Mouse (Mus musculus): ENCODE measurements around the gene Col5a2. TPM values are rescaled to one million over a fixed set of nuclear protein-coding genes. Genes with fewer than 3 reads are reported as not detected.
A peak's percentile ranks its signal among the peaks of the same experiment; 100 is the strongest.
"Not testable (repeated sequence)": the region's sequence is repeated elsewhere in the genome, so short reads cannot be mapped to it uniquely, and the experiment has no call there.

Gene Col5a2
- total RNA-seq (2021): 100 to 1,000 TPM; 123 to 128 TPM

DNA sequence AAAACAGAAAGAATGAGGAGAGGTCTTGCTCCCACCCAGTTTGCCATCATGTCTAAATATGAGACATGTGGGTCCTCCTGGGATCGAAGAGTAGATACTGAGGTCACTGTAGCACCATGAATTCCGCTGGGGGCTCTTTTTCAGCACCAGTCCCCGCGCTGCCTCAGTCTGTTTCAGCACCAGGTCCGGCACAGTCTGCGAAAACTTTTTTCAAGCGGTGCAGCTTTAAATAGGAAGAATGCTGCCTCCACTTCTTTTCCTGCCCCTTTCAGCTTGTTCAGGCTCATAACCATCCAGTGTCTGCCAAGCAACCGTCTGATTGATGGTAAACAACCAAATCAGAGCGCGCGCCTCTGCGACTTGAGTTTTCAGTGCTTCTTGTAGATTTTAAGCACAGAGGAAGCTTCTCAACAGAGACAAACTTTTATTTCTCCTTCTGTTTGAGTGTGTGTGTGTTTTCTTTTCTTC lies at the start of gene Col5a2:
Gene Col5a2 (minus strand): TSS at position 418 of the 468 bp plus-strand sequence.
- DNase-seq: peak; percentile 70

DNA sequence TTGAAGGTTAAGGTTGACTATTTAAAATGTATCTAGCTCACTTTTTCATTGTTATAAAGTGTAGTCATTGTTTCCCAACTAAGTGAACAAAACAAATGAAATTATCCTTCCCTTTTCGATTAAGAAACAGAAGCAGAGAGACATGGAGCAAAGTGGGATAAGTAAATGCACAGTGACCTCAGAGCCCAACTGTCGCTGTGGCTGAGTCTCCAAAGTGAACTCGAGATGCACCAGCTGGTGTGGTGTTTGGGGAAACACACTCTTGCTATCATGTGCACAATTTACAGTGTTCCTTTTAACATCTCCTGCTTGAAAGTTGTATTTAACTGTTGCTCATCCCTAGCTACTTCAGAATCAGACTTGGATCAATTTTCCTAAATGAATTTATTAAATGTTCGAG lies 47.4 kb upstream of the Col5a2 start:
- DNase-seq: no peak

DNA sequence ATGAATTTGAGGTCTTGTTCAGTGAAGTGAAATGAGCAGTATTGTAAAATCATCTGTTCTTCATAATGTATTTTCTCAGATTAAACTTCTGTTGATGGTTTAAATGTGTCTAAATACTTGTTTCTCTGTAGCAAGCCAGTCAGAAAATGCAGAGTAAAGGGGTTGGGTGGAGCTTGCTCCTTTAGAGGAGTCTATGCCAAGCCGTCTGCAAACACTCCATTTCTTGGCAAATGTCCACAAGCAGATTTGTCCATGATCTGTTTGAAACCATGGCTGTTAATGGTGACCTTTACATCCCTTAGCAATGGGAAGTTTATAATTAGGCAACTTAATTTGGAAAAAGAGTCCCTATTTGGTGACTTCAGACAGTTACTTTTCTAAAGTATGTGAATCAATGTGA lies 38.8 kb upstream of the Col5a2 start:
- DNase-seq: peak; percentile 26

DNA sequence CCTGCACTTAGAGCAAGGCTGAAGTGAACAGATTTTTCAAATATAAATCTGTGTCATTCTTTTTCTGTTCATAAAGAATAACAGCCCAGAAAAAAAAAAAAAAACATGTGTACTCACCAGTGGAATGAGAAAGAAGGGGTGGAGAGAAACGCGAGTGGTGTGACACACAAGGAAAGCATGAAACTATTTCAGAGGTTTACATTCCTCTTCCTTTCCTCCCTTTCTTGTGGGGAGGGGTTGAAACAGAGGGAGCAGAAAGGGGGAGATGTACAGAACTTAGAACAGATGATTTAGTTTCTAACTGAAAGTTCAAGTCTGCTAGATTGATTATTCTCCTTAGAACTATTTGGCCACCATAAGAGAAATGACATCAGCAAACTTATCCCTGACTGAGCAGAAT lies 38.1 kb upstream of the Col5a2 start:
- DNase-seq: no peak

DNA sequence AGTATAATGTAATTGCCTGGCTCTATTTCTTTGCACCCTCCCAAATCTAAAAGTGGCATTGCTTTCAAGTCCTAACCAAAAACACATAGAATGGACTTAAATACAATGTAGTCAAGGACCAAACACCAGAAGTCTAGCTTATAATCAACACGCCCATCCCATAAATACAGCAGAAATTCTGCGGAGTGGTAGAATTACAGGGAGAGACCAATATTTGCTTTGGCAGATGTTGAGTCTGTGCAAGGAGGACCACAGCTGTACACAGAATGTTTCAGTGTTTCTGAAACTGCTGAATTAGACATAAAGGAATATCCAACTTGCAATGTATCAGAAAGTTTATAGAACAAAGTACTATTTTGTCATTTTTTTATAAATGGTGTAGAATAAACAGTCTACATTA lies 28.4 kb upstream of the Col5a2 start:
- DNase-seq: no peak

DNA sequence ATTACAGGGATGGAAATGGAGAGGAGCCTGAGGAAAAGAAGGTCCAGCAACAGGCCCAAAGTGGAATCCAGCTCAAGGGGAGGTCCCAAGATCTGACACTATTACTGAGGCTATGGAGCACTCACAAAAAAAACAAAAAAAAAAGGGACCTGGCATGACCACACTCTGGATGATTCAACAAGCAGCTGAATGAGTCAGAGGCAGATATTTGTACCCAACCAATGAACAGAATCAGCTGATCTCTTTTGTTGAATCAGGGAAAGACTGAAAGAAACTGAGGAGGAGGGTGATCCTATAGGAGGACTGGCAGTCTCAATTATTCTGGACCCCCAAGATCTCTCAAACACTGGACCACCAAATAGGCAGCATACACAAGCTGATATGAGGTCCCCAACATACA lies 24.4 kb upstream of the Col5a2 start:
- DNase-seq: not testable (repeated sequence)

DNA sequence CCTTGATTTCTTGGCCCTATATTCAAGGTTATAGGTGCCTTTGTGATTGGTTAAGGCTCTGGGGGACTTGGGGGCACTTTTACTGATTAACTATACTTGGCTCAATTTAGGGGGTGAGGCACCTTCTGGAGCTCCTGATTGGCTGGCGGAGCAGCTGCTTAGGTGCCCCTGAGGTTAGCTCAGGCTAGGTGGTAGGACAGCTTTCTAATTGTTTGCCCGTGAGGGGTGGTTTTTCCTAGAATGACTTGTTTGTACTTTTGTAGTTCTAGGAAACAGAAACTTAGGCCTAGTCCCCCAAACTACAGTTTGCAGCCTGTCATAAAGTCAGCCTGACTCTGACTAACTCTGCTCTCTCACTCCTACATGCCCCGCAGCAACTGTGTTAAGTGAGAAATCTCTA lies 20.5 kb upstream of the Col5a2 start:
- no peak for DNase-seq

DNA sequence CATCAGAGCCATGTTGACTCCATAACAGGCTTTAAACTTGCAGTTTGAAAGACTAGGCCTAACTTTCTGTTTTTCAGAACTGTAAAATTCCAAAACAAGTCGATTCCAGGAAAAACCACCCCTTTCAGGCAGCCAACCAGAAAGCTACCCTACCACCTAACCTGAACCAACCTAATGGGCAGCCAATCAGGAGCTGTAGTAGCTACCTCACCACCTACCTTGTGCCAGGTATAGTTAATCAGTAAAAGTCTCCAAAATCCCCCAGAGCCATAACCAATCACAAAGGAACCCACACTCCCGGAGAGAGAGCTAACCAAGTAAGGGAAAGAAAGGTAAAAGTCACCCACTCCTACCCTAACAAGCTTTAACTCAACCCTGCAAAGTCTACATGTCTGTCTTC lies 18.4 kb upstream of the Col5a2 start:
- no peak for DNase-seq

DNA sequence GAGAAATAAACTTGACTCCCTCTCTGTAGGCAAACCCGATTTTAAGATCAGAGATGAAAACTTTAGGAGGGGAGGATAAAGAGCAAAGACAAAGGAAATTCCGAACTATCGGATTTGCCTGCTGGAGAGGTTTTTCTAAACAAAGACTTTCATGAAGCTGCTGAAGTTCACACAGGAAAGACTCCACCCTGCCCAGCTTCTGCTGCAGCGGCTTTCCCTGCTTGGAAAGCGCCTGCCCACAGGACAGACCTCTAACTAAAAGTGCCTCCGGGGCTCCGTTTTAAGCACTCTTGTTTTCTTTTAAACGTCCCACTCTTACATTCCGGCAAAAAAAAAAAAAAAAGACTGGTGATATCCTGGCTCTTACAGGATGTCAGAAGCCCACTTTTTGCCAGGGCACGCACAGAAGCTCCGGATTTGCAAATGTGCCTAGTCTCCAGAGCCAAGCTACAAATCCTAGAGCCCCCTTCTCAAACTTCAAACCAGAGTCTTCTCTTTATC lies 791 bp downstream of the Col5a2 start:
- DNase-seq: peak; percentile 51

DNA sequence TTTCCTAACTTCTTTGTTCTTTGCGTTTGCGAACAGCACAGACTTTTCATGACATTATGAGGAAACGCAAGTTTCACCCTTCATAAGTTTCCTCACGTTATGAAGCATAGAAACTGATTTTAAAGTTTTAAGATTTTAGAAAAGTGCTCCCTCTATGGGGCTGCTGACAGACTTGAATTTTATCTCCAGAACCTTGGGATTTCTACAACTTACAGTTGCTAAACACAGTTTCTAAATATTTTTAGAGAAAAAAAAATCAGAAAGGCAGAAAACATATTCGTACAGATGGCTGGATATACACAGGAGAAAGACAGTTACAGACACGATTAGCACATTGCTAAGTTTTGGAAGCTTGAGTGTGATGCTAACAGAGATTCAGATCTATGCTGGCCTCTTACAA lies 1.6 kb downstream of the Col5a2 start:
- no peak for DNase-seq

DNA sequence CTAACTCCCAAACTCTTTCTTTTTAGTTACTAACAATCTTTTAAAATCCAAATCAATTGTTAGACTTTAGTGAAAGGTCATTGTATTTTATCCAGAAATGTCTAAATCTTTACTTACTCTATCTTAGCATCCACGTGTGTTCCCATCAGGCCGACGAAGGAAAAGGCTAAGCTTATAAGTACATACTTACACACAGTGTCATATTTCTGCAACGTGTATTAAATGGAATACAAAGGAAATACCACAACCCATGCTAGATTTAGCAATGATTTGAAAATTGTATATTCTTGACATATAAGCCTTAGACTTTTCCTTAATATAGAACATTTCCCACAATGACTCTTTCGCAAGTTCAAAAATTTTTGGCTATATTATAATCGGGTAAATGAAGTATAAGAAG lies 2.6 kb downstream of the Col5a2 start:
- no peak for DNase-seq

DNA sequence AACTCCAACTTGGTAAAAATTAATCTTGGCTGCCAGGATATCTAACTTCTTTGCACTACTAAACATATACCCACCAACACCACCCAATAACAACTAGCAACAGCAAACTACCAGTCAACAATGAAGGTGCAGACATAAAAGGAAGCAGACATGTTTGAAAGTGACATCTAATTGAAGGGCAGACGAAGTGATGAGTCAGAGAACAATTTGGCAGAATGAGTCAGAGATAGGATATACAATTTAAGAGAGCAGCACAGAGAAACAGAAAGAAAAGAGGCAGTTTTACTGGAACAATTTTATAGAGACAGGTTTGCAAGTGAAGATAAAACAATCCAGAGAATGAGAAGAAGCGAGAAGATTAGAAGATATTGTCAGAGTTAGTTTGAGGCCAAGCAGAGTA lies 8.1 kb downstream of the Col5a2 start:
- DNase-seq: no peak

DNA sequence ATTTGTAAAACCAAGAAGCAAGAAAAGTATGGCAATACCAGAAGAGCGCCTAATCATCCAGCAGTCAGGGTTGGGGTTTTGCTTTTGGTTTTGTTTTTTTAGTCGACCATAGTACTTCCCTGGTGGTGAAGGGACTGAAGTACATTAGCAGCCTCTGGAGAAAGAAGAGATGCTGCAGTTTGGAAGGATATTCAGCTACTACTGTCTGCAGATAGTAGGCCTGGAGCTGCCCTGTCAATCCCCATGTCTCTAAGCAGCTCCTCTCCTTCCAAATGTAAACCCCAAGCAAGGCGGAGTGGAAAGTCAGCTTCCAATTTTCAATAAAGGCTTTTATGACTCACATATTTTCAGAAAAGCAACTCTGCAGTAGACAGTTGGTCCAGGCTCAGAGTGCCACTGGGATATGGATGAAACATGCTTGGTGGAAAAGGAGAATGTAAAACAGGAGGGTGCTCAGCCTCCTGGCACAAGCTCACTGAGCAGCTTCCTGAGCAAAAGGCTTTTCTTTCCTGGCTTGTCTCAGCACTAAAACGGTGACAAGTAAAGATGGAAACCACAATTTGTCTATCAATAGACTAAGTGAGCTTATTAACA lies 10.9 kb downstream of the Col5a2 start:
- DNase-seq: no peak

DNA sequence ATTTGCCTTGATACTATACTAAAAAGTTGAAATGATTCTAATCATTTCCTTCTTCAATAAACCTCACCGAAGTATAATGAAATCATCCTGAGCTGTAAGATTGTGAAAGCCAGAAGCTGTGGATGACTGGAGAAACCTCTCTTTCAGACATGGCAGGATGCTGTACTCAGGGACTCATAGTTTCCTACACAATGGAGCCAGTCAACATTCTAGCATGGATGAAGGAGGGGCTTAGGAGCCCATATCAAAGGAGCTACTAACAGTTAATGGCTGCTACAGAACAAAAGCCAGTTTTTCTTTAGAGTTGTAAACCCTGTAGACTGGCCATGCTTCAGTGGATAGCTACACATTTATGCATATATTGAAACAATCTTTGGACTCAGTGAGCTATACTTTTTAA lies 12.6 kb downstream of the Col5a2 start:
- DNase-seq: no peak

DNA sequence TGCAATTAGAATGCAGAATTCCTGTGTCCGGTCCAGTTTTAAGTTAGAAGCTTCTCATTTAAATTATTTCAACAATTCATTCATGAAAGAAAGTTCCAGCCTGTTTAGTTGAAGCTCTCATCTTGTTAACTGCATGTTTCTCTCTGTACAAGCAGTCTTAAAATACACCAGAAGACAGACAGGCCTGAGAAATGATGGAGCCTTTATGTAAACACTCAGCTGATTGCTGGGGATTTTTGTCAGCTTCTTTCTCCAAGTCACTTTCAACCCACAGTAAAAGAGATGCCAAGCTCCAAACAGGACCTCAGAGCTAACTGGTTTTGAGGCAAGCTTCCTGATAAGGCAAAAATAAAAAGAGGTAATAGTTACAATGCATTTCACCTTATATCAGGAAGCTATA lies 14.8 kb downstream of the Col5a2 start:
- no peak for DNase-seq

DNA sequence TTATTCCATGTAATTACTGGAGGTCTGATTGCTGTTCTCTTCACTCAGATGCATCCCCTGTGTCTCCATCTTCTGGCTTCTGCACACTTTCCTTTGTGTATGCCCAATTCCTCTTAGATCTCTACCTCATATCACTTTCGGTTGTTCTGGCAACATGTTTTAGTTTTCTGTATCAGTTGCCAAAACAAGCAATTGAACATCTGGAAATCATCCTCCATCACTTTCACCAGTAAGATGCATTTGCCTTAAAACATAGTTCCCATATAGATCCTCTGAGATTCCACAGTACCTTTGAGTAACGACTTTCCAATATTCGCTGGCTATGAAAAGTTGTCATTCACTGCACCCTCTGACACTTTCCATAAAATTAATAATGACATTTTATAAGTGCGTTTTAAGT lies 20.1 kb downstream of the Col5a2 start:
- no peak for DNase-seq

DNA sequence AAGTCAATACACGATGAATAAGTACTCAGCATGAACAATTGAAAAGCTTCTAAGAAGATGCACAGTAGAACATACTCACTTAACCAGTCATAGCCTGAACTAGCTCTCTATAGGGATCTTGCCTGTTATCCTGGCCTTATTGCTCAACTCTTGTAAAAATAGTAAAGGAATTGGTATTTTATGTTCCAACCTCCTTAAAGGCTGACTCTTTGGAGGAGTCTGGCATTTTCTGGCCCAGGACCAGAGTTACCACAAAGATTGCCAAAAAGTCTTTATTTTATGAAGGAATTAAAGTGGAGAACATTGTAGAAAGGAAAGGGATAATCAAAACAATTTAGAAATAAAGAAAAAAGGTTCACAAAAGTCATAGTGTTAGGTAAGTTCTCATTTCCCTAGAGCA lies 21.2 kb downstream of the Col5a2 start:
- no peak for DNase-seq

DNA sequence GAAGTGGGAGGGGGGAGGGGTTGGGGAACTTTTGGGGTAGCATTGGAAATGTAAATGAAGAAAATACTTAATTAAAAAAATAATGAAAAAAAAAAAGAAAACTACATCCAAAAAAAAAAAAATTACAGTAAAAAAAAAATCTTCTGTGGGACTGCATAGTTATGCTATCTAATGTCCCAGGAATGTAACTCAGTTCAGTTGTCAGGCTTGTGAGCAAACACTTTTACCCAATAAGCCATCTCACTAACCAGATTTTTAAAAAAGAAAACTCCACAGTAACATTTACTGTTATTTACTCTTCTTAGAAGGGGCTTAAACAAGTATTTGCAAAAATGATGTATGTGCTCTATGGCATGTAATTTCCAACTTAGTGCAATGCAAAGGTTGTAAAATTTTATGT lies 24.0 kb downstream of the Col5a2 start:
- DNase-seq: no peak

DNA sequence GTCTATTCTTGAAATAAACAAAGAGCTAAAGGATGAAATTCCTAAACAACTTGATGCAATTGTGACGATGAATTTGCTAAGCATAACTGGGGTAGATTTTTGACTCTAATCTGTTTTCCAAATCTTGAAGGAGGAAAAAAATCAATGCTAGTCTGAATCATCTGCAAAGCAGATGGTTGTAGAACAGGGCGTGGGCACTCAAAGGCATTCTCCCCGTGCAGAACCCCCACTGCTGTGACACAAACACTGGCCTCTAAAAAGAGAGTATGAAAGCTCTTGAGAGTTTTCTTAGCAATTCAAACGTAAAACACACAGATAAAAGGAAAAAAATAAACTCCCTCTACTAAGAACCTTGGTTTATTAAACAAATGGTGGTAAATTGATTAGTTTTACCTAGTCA lies 30.3 kb downstream of the Col5a2 start:
- no peak for DNase-seq

DNA sequence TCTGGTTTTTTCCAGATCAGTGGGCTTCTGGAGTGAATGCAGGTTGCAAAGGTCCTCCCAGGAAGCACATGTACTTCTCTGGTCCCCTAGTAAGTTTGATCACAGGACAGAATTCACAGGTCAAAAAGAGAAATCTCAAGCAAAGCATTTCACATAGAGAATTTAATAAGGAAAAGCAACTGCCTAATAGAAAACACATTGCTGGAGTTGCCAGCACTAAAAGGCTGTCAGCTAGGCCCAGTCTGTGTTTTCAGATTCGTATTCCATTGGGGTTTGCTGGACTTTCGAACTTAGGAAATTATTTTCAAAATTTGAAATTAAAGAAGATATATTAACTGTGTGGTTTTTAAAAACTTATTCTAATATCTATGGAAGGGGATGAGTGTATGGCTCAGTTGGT lies 42.3 kb downstream of the Col5a2 start:
- DNase-seq: no peak

DNA sequence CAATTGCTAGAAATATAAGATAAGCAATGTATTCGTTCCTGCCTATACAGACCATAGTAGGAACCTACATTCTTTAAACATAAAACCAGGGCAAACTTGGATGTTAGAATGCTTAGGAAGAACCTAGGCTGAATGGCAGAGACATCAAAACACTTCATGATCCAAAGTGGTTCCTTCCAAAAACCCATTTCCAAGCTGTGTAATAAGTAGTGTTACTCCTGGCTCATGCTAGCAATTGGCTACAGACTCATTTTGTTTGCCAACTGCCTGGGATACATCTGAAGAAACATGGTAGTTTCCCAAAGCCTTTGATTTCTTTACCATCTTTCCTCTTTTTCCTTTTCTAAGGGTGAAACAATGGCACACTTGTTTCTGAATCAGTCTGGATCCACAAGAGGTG lies 47.3 kb downstream of the Col5a2 start:
- DNase-seq: no peak

DNA sequence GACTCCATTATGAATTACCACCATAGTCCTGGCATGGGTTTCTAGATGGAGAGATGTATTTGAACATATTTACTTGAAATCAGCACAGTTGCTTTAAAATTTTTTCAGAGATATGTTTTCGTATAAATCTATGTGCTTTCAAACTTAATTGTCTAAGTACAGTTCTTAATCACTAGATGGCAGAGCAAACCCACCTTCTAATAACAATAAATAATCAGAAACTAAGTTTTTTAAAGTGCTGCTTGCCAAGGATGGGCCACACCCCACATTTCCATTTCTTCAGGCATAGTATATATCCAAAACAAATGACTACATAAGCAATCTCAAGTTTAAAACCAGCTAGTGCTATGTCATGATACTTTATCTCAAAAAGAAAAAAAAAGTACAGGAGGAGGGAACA lies 54.2 kb downstream of the Col5a2 start:
- no peak for DNase-seq

DNA sequence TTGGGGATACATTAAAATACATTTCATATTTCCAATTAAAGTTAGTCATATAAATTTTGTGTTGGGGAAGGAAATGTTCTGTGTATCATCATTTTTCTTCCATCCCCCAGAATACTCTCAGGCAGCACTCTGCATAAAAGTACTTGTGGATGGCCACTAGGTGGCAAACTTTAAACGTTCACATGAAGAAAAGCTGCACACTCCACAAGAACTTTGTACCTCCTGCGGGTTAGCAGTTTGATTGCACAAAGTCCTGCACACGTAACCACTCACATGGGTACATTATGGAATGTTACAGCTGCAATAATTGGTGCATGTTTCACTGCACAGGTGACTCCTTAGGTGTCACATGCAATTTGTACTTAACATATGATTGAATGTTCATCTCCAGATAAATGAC lies 71.2 kb downstream of the Col5a2 start:
- DNase-seq: peak; percentile 40

DNA sequence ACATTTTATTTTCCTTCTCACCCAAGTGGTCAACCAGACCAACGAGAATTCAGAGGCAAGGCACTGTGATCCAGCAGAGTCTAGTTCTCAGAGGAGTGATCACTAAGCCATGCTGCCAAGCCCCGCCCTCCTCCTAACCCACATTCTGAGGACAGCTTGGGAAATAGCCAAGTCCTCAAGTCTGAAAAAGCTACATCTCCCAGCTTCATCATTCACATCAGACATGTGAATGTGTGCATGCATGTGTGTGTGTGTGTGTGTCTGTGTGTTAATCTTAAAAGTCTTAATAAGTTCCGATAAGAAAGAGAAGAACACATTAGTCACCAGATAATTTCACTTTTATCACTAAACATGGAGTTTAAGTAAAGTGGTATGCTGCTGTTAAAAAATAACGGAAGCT lies 72.6 kb downstream of the Col5a2 start:
- peak; percentile 70 for DNase-seq

DNA sequence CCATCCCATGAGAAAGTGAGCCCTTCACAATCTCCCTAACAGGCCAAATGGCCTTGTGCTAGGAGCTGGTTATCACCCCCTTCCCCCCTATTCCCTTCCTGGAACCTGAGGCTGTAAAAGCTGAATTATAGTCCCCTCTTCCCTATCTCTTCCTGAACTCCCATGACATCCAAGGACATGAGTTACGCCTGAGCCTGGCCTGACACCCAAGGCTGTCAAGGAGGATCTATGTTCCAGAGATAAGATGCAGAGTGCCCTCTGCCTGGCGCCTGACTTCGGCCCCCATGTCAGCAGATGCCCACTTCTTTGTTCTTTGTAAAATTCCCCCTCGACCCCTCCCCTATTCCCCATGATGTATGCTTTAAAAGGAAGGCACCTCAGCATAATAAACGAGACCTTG lies 73.9 kb downstream of the Col5a2 start:
- not testable (repeated sequence) for DNase-seq
